1 mouse cellular context compared by ENCODE assay signal in the genomic region with DNA sequence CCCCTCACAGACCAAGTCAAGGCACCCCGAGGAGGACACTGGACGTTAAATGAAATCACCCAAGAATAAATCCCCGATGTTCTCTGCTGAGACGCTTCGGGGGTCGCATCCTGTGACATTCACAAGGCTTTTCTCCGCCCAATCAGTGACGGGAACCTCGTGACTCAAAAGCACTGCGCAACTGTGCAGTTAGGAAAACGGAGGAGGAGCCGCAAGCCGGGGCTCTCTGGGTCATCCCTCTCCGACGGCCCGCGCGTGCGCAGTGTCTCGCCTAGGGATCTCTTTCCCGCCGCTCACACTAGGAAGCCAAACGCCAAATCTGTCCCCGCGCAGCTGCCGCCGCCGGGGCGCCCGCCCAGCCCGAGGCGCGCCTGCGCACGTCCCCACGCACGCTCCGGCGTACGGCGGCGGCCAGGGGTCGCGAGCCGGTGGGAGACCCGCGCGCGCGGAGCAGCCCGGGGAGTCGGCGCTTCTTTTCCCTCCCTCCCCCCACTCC.
TF ChIP-seq lines count a peak whose summit lies in the region.

A gene (plus strand): TSS at position 363 of the 496 bp plus-strand sequence.

TF ChIP-seq in CH12.LX, 34 proteins besides CTCF, POLR2A, EP300 and RAD21 (continued from another document):
- peak; percentile 60 for TF ChIP-seq MAX (IDR thresholded peaks at IDR 0.05; ENCODE audit: low read length)
- no peak for TF ChIP-seq USF2 (conservative IDR thresholded peaks at IDR 0.05; ENCODE audit: low read depth, low read length)
- TF ChIP-seq GABPA (IDR thresholded peaks at IDR 0.05; ENCODE audit: insufficient replicate concordance, low read depth, low read length): no peak
- peak; percentile 60 for TF ChIP-seq USF1 (IDR thresholded peaks at IDR 0.05; ENCODE audit: low read depth, low read length)
- TF ChIP-seq ZKSCAN1 (IDR thresholded peaks at IDR 0.05; ENCODE audit: borderline replicate concordance, low read depth, low read length): no peak
- TF ChIP-seq MXI1 (IDR thresholded peaks at IDR 0.05; ENCODE audit: low read depth, low read length): 0 out of 2 replicates have a peak, but pooled peaks have one; percentile 38
- peak; percentile 31; the same call in 1 of the 2 replicates for TF ChIP-seq BHLHE40 (IDR thresholded peaks at IDR 0.05; ENCODE audit: low read depth, low read length)
- TF ChIP-seq CHD2 (IDR thresholded peaks at IDR 0.05; ENCODE audit: low read length): no peak
- no peak for TF ChIP-seq IRF4 (IDR thresholded peaks at IDR 0.05; ENCODE audit: low read depth, low read length)
- TF ChIP-seq UBTF (IDR thresholded peaks at IDR 0.05; ENCODE audit: low read depth, low read length): no peak; the same call in 1 of the 2 replicates
- peak; percentile 72 for TF ChIP-seq HCFC1 (IDR thresholded peaks at IDR 0.05; ENCODE audit: low read depth, low read length)
- peak; percentile 63; the same call in 1 of the 2 replicates for TF ChIP-seq POLR2AphosphoS2 (IDR thresholded peaks at IDR 0.05; ENCODE audit: low read depth, low read length)
- no peak for TF ChIP-seq SMC3 (IDR thresholded peaks at IDR 0.05; ENCODE audit: low read depth, low read length)
- TF ChIP-seq ELF1 (IDR thresholded peaks at IDR 0.05; ENCODE audit: low read depth, low read length): peak; percentile 83
- TF ChIP-seq KAT2A (IDR thresholded peaks at IDR 0.05; ENCODE audit: insufficient replicate concordance, low read length): no peak
- TF ChIP-seq JUND (conservative IDR thresholded peaks at IDR 0.05; ENCODE audit: low read depth, low read length): no peak
- no peak for TF ChIP-seq SIN3A (IDR thresholded peaks at IDR 0.05; ENCODE audit: low read length)
